Mouse (Mus musculus): Measurements from ENCODE around the gene Crocc2. TPM values are rescaled to one million over a fixed set of nuclear protein-coding genes. Genes with fewer than 3 reads are reported as not detected.
A peak's percentile ranks its signal among the peaks of the same experiment; 100 is the strongest.

Gene Crocc2
- polyA plus RNA-seq, 1 experiment from 2014 or later: 0.02 TPM

DNA sequence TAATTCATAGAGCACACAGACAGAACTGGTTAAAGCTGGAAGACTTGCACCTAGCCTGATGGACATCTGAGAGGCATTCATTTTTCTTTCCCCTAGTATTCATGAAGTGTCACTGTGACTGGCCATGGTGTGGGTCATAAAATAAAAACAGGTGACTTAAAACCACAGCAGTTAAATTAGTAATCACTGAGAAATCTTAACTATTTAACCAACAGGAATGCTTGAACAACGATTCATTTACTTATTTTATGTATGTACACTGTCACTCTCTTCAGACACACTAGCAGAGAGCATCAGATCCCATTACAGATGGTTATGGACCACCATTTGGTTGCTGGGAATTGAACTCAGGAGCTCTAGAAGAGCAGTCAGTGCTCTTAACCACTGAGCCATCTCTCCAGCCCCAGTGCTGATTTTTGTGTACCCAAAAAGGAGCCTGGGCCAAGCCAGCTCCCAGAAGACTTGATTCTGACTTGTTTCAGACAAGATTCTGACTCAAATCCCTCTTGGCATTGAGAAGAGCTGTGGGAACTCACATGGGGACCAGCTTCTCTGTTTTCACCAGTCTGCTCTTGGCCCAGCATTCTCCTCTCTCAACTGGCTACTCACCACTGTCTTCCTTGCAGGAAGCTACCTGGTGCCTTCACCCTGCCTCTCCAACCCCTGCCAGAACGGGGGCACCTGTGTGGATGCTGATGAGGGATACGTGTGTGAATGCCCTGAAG is 102.2 kb downstream of the Crocc2 start:
- no peaks in the 10 kb centered on the region for H3K27me3 ChIP-seq (ENCODE audit: low read depth, poor library complexity, severe bottlenecking)
- no peak for DNase-seq (ENCODE audit: low spot score)
- H3K4me3 ChIP-seq: no peak overlapping the region
- H3K9me3 ChIP-seq (replicated peaks): no peaks in the 10 kb centered on the region
- 72% methylated on average over 3 of the region's 3 CpGs for WGBS
- peaks cover 7% of the 10 kb centered on the region for H3K4me1 ChIP-seq
- no peak overlapping the region for H3K27ac ChIP-seq (replicated peaks)
- H3K36me3 ChIP-seq: no peaks in the 10 kb centered on the region

- no peak overlapping the region for H3K27ac ChIP-seq (replicated peaks)
- H3K4me1 ChIP-seq: peaks cover 7% of the 10 kb centered on the region
- no peaks in the 10 kb centered on the region for H3K9me3 ChIP-seq (replicated peaks)
- no peaks in the 10 kb centered on the region for H3K36me3 ChIP-seq
- 82% methylated on average over 6 of the region's 6 CpGs for WGBS
- H3K4me3 ChIP-seq: no peak overlapping the region
- H3K27me3 ChIP-seq (ENCODE audit: low read depth, poor library complexity, severe bottlenecking): no peaks in the 10 kb centered on the region
- DNase-seq (ENCODE audit: low spot score): no peak
Measured at GRCm38 (mm10) chr1:93271751-93272150, 103.2 kb downstream of the Crocc2 start.

DNA sequence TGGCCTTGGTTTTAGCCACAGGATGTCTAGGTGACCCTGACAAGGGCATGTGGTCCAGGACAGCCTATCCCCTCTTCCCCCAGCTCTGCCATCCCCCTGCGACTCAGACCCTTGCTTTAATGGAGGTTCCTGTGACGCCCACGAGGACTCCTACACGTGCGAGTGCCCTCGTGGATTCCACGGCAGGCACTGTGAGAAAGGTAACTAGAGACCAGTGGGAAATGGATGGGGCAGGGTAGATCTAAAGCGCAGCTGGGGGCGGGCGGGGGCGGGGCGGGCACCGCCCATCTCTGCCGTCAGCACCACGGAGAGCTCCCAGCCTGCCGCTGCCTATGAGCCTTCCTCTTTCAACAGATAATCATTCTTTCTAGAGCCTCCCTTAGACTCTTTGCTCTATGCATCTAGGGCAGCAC is 103.9 kb downstream of the Crocc2 start:
- no peaks in the 10 kb centered on the region for H3K9me3 ChIP-seq (replicated peaks)
- 6% methylated on average over 15 of the region's 16 CpGs for WGBS
- peaks cover 7% of the 10 kb centered on the region for H3K4me1 ChIP-seq
- peak overlapping the region; percentile 30; the same call in 1 of the 2 replicates for H3K4me3 ChIP-seq
- H3K27ac ChIP-seq (replicated peaks): no peak overlapping the region
- H3K36me3 ChIP-seq: no peaks in the 10 kb centered on the region
- peak; percentile 47 for DNase-seq (ENCODE audit: low spot score)
- no peaks in the 10 kb centered on the region for H3K27me3 ChIP-seq (ENCODE audit: low read depth, poor library complexity, severe bottlenecking)

DNA sequence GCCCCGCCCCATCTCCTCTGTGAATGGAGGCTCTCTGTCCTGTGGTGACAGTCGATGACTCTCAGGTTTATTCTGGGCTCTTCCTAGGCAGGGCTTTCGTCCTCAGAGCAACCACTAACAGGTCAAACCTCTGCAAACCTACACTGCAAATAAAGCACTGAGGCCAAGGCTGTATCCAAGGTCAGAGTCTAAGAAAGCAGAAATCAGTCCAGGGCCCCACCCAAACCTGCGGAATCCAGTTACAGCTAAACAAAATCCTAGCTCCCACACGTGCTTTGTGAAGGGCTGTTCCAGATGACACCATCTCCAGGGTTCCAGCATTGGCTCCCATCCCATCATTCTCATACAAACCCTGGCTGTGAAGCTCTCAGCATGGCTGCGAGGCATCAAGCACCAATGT is 107.0 kb downstream of the Crocc2 start:
- no peaks in the 10 kb centered on the region for H3K27me3 ChIP-seq (ENCODE audit: low read depth, poor library complexity, severe bottlenecking)
- WGBS: 84% methylated on average over 6 of the region's 6 CpGs

DNA sequence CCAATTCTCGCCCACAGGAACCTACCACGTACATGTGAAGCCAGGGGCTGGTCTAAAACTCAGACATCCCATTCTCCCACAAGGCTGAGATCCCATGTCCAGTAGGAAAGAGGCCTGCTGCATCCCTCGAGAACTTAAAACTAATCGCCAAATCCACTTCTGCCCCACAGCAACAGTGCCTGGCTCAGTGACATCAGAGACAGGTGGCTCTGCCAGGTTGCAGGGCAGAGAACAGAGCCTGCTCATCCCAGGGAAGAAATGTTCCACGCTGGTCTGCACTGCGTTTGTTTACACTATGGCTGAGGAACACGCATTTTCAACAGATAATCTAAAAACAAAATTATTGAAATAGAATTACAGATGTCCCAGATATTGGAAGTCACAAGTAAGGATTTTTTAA is 108.5 kb downstream of the Crocc2 start:
- Histone ChIP-seq H3K9me3 (replicated peaks) (no peaks in the 10 kb centered on the region), H3K4me1 (peaks cover 7% of the 10 kb centered on the region), H3K27me3 (ENCODE audit: low read depth, poor library complexity, severe bottlenecking) (no peaks in the 10 kb centered on the region), H3K36me3 (no peaks in the 10 kb centered on the region), H3K27ac (replicated peaks) (no peak overlapping the region), H3K4me3 (no peak overlapping the region)
- 83% methylated on average over 7 of the region's 7 CpGs for WGBS
- no peak for DNase-seq (ENCODE audit: low spot score)

More for the DNA sequence above, 107.0 kb downstream of the Crocc2 start:
- Histone ChIP-seq H3K4me3 (no peak overlapping the region), H3K9me3 (replicated peaks) (no peaks in the 10 kb centered on the region), H3K4me1 (peaks cover 7% of the 10 kb centered on the region), H3K27ac (replicated peaks) (no peak overlapping the region), H3K36me3 (no peaks in the 10 kb centered on the region)
- DNase-seq (ENCODE audit: low spot score): no peak

Small RNAs within 50 kb of the gene (microRNA-seq; reads per million reads assigned to microRNA genes)
- not detected for gene Mir6901

Other genes starting within 250 kb of the Crocc2 start
- 43.1 and 50.8 TPM in 2 replicates for gene Capn10, start 234.3 kb upstream of the Crocc2 start, polyA plus RNA-seq (2016; fragmentation: Nextera tagmentation; extraction: Ambion mirVana)
- 0.36 and 0.39 TPM in 2 replicates for gene Gpr35, start 217.9 kb upstream of the Crocc2 start, polyA plus RNA-seq (2016; fragmentation: Nextera tagmentation; extraction: Ambion mirVana)
- not detected in 2 replicates for gene Aqp12, start 162.4 kb upstream of the Crocc2 start, polyA plus RNA-seq (2016; fragmentation: Nextera tagmentation; extraction: Ambion mirVana)
- 39.3 and 63.0 TPM in 2 replicates for gene Kif1a, start 66.8 kb upstream of the Crocc2 start, polyA plus RNA-seq (2016; fragmentation: Nextera tagmentation; extraction: Ambion mirVana)
- gene Agxt, start 33.5 kb upstream of the Crocc2 start, polyA plus RNA-seq (2016; fragmentation: Nextera tagmentation; extraction: Ambion mirVana): not detected in 2 replicates
- gene 2310007B03Rik, start 7.8 kb upstream of the Crocc2 start, polyA plus RNA-seq (2016; fragmentation: Nextera tagmentation; extraction: Ambion mirVana): 0.47 and 0.62 TPM in 2 replicates
- 1.2 and 3.1 TPM in 2 replicates for gene Sned1, start 67.1 kb downstream of the Crocc2 start, polyA plus RNA-seq (2016; fragmentation: Nextera tagmentation; extraction: Ambion mirVana)
- gene Mterf4, start 137.2 kb downstream of the Crocc2 start, polyA plus RNA-seq (2016; fragmentation: Nextera tagmentation; extraction: Ambion mirVana): 34.9 and 36.6 TPM in 2 replicates
- 79.0 and 84.5 TPM in 2 replicates for gene Ppp1r7, start 174.1 kb downstream of the Crocc2 start, polyA plus RNA-seq (2016; fragmentation: Nextera tagmentation; extraction: Ambion mirVana)
- gene Pask, start 174.8 kb downstream of the Crocc2 start, polyA plus RNA-seq (2016; fragmentation: Nextera tagmentation; extraction: Ambion mirVana): 26.9 and 31.0 TPM in 2 replicates
- gene Ano7, start 205.2 kb downstream of the Crocc2 start, polyA plus RNA-seq (2016; fragmentation: Nextera tagmentation; extraction: Ambion mirVana): 0.21 and 0.25 TPM in 2 replicates